Mouse (Mus musculus): ENCODE results near the gene Susd5. TPM values are rescaled to one million over a fixed set of nuclear protein-coding genes. Genes with fewer than 3 reads are reported as not detected.
"Not testable (repeated sequence)": the region's sequence is repeated elsewhere in the genome, so short reads cannot be mapped to it uniquely, and the experiment has no call there.

Gene Susd5
- polyA plus RNA-seq, 1 experiment from 2014 or later: 0.39 TPM

GRCm38 (mm10) chr9:114129273-114129835 lies 72.4 kb downstream of the Susd5 start:
- not testable (repeated sequence) for H3K36me3 ChIP-seq (replicated peaks; ENCODE audit: control insufficient read depth, insufficient read depth); H3K9ac ChIP-seq; H3K4me2 ChIP-seq (replicated peaks); H3K4me3 ChIP-seq (replicated peaks; ENCODE audit: low read length); H3K27ac ChIP-seq; H3K4me1 ChIP-seq (replicated peaks; ENCODE audit: control insufficient read depth, insufficient read depth, low read length); DNase-seq (ENCODE audit: low spot score); H3K9me3 ChIP-seq (ENCODE audit: control insufficient read depth, low read length); ATAC-seq (ENCODE audit: low FRiP score); H3K27me3 ChIP-seq (ENCODE audit: control insufficient read depth, insufficient read depth, low read length)
- WGBS: 87% methylated on average over 1 of the region's 1 CpGs

Other genes with a start within 250 kb of the Susd5 start
- 34.2 and 36.5 TPM in 2 replicates for gene Ubp1, start 126.2 kb upstream of the Susd5 start, polyA plus RNA-seq (2014; fragmentation: Nextera tagmentation; extraction: Ambion mirVana)
- 25.2 and 27.2 TPM in 2 replicates for gene Fbxl2, start 10.9 kb upstream of the Susd5 start, polyA plus RNA-seq (2014; fragmentation: Nextera tagmentation; extraction: Ambion mirVana)

Measured in hindbrain, embryonic 14.5 days (tissue).